Mouse (Mus musculus): ENCODE measurements at regions not wholly inside any gene's neighbourhood (a gene's known extent, or its start where the extent isn't known, plus 50 kb on each side); places are given as distances from the start of the nearest gene placed in this dataset.
"Not testable (repeated sequence)": the region's sequence is repeated elsewhere in the genome, so short reads cannot be mapped to it uniquely, and the experiment has no call there.

DNA sequence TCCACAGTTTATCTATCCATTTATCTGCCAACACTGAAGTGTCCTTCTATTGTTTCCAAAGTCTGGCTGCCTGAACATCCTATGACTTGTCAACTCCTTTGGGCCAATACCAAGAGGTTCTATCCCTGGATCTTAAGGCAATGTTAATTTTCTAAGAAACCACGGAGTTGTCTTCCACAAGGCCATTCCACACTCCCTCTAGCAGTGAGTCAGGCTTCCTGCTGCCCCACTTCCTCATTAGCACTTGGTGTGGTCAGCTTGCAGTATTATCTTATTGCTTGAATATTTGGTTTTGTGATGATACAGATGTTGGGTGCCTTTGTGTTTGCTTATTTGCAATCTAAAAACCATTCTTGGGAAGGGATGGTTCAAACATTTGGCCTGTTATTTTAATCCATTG, 87.5 kb upstream of the Ppp2r2d start:
- H3K36me3 ChIP-seq: no peaks in the 10 kb centered on the region
- ATAC-seq (ENCODE audit: low FRiP score, low read depth): no peak

DNA sequence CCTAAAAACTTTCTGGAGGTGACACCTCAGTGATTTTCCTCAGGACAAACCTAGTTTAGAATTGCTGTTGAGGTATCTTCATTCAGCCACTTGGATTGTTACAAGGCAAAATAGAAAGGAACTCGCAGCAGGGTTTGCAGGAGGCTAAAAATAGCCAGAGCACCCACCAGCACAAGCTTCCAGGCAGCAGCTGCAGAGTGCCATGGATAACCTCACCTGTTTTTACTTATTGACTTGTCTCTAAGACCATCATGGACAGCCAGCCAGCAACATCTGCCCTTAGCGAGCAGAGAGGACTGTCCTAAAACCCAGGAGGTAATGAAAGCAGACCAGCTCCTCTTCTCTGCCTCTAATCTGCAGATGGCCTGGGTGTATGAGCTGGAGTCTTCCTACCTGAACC, 97.4 kb upstream of the Ppp2r2d start:
- H3K36me3 ChIP-seq: no peaks in the 10 kb centered on the region
- H3K27me3 ChIP-seq: no peaks in the 10 kb centered on the region
- no peak overlapping the region for H3K4me3 ChIP-seq
- WGBS: 78% methylated on average over 2 of the region's 2 CpGs
- no peak for ATAC-seq (ENCODE audit: low FRiP score, low read depth)
- no peak overlapping the region for H3K4me2 ChIP-seq (replicated peaks)
- no peaks in the 10 kb centered on the region for H3K9me3 ChIP-seq
- H3K9ac ChIP-seq (replicated peaks): no peak overlapping the region
- no peaks in the 10 kb centered on the region for H3K4me1 ChIP-seq
- no peak overlapping the region for H3K27ac ChIP-seq (replicated peaks)

More for the DNA sequence above, 87.5 kb upstream of the Ppp2r2d start:
- Histone ChIP-seq H3K27me3 (no peaks in the 10 kb centered on the region), H3K9ac (replicated peaks) (no peak overlapping the region), H3K4me2 (replicated peaks) (no peak overlapping the region), H3K4me1 (no peaks in the 10 kb centered on the region), H3K4me3 (no peak overlapping the region), H3K9me3 (no peaks in the 10 kb centered on the region), H3K27ac (replicated peaks) (no peak overlapping the region)
- 72% methylated on average over 1 of the region's 1 CpGs for WGBS

DNA sequence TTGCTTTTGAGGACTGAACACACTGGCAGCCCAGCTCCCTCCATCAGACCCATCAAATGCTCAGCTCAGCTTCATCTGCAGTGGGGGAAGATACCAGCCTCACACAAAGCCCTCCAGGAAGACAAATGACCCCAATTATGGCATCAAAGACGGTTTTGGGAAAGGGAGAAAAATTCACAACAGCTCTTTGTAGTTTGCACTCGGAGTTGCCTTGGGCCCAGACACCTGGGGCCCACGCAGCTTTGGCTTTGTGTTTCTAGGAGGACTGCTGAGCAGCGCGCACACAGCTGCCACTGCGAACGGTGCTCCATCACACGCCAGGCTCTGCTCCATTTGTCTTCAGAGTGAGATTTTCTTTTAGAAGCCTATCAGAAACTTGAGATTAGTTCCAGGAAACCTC, 99.3 kb upstream of the Ppp2r2d start:
- Histone ChIP-seq H3K4me3 (no peak overlapping the region), H3K36me3 (no peaks in the 10 kb centered on the region), H3K27me3 (no peaks in the 10 kb centered on the region), H3K9me3 (no peaks in the 10 kb centered on the region), H3K9ac (replicated peaks) (no peak overlapping the region), H3K4me1 (no peaks in the 10 kb centered on the region), H3K27ac (replicated peaks) (no peak overlapping the region), H3K4me2 (replicated peaks) (no peak overlapping the region)
- 70% methylated on average over 8 of the region's 8 CpGs for WGBS
- no peak for ATAC-seq (ENCODE audit: low FRiP score, low read depth)

DNA sequence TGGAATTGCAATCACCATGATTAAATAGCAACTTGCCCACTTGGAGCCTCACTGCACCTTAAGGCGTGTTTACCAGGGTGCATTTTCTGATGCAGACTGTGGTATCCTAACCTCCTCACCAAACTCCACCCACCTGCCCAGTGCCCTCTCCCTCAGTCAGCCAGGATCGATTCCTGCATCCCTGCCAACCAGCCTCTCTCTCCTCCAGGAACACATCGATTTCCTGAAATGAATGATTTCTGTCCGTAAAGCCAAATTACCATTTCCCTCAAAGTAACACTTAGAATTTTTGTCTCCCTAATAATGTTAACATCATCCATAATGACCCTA, 103.4 kb upstream of the Ppp2r2d start:
- no peak overlapping the region for H3K4me2 ChIP-seq (replicated peaks)
- H3K4me3 ChIP-seq: no peak overlapping the region
- H3K27me3 ChIP-seq: no peaks in the 10 kb centered on the region
- H3K9me3 ChIP-seq: no peaks in the 10 kb centered on the region
- no peaks in the 10 kb centered on the region for H3K36me3 ChIP-seq
- no peak for ATAC-seq (ENCODE audit: low FRiP score, low read depth)
- 89% methylated on average over 4 of the region's 4 CpGs for WGBS
- H3K27ac ChIP-seq (replicated peaks): no peak overlapping the region
- H3K4me1 ChIP-seq: no peaks in the 10 kb centered on the region
- no peak overlapping the region for H3K9ac ChIP-seq (replicated peaks)

DNA sequence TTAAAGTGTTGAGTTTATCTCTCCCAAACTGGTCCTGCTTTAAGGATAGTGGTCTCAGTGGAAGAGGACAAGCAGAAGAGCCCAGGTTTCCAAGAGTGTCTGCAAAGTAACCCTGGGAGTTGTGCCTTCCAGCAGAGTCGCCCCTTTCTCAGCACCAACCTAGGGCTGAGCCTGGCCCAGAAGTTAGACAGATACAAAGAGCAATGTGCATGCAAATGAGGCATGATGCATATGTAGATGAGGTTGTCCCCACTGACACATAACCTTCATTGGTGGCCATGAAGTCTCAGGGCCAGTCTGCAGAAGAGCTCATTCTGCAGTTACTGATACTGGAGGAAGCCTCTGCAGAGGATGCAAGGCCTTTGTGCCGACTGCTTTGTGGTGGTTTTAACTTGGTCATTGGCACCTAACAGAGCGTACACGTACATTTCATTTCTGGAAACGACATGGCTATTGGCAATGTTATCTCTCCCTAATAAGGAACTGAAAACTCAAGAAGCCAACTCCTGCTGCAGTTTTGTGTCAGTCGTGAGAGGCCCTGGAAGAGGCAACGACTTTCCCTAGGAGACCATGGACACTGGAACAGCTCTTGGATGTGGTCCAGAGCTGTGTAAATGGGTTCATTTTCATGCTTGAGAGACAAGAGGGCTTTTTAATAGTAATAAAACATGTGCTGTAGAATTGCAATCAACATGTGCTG, 103.9 kb upstream of the Ppp2r2d start:
- ATAC-seq (ENCODE audit: low FRiP score, low read depth): no peak
- Histone ChIP-seq H3K4me3 (no peak overlapping the region), H3K9me3 (no peaks in the 10 kb centered on the region), H3K9ac (replicated peaks) (no peak overlapping the region), H3K36me3 (no peaks in the 10 kb centered on the region), H3K27ac (replicated peaks) (no peak overlapping the region), H3K4me1 (no peaks in the 10 kb centered on the region), H3K4me2 (replicated peaks) (no peak overlapping the region), H3K27me3 (no peaks in the 10 kb centered on the region)
- 80% methylated on average over 7 of the region's 7 CpGs for WGBS

DNA sequence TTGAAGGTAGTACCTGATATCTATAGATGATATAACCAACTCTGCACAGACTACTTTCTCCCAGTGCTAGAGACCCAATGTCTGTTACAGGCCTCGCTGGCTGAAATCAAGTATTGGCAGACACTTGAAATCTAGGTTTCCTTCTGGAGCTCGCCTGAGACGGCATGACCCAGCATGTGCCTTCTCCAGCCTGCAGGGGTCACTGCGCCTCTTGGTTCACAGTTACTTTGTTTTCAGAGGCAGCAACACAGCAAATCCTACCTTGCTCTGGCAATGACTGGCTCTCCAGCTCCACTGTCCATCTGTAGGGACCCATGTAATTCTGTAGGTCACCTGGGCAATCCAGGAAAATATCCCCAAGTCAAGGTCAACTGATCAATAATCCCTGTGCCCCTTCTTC, 111.6 kb upstream of the Ppp2r2d start:
- Histone ChIP-seq H3K9ac (replicated peaks) (no peak overlapping the region), H3K4me2 (replicated peaks) (no peak overlapping the region), H3K4me1 (no peaks in the 10 kb centered on the region), H3K4me3 (no peak overlapping the region), H3K27me3 (no peaks in the 10 kb centered on the region), H3K36me3 (no peaks in the 10 kb centered on the region), H3K27ac (replicated peaks) (no peak overlapping the region), H3K9me3 (no peaks in the 10 kb centered on the region)
- WGBS: 29% methylated on average over 4 of the region's 4 CpGs
- no peak for ATAC-seq (ENCODE audit: low FRiP score, low read depth)

DNA sequence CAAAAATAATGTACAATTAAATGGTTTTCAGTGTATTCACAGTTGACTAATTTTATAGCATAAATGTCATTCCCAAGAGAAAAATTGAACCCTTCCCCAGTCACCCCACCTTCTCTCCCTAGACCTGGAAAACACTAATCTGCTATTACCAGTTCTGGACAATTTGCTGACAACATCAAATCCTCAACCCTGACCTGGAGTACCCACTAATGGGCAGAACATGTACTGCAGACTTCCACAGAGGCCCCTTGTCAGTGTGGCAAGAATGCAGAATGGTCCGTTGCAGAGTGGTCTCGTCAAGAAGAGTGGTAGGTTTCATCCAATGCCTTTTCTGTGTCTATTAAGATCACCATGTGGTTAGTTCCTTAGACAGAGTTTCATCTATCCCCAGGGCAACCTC, 121.0 kb upstream of the Ppp2r2d start:
- H3K4me1 ChIP-seq: no peaks in the 10 kb centered on the region; the same call in 1 of the 2 replicates
- H3K27me3 ChIP-seq: no peaks in the 10 kb centered on the region
- H3K9me3 ChIP-seq: no peaks in the 10 kb centered on the region
- H3K4me3 ChIP-seq: no peak overlapping the region
- H3K9ac ChIP-seq (replicated peaks): no peak overlapping the region
- no peak overlapping the region for H3K4me2 ChIP-seq (replicated peaks)
- H3K27ac ChIP-seq (replicated peaks): no peak overlapping the region
- ATAC-seq (ENCODE audit: low FRiP score, low read depth): no peak
- 90% methylated on average over 2 of the region's 2 CpGs for WGBS
- H3K36me3 ChIP-seq: no peaks in the 10 kb centered on the region

DNA sequence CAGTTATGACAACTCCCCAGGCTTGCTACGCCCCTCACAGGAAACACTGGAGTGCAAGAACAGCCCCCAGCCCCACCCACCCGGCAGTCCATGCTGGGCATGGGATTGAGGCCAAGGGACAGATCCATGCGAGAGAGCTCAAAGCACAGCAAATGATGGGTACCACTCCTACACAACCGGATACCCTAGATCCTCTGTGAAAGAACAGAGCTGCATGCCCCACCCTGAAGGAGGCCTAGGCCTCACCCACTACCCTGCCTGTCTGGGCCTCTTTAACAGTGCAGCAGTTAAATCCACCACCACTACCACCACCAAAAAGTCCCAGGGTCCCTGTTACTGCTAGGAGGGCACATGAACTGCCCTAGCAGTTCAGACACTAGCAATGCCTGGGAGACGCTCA, 126.3 kb upstream of the Ppp2r2d start:
- H3K9ac ChIP-seq (replicated peaks): no peak overlapping the region
- no peaks in the 10 kb centered on the region for H3K4me1 ChIP-seq
- no peaks in the 10 kb centered on the region for H3K27me3 ChIP-seq
- no peaks in the 10 kb centered on the region for H3K9me3 ChIP-seq
- no peak overlapping the region for H3K4me2 ChIP-seq (replicated peaks)
- no peak overlapping the region for H3K4me3 ChIP-seq
- H3K36me3 ChIP-seq: no peaks in the 10 kb centered on the region
- no peak overlapping the region for H3K27ac ChIP-seq (replicated peaks)
- ATAC-seq (ENCODE audit: low FRiP score, low read depth): no peak
- 79% methylated on average over 5 of the region's 5 CpGs for WGBS

DNA sequence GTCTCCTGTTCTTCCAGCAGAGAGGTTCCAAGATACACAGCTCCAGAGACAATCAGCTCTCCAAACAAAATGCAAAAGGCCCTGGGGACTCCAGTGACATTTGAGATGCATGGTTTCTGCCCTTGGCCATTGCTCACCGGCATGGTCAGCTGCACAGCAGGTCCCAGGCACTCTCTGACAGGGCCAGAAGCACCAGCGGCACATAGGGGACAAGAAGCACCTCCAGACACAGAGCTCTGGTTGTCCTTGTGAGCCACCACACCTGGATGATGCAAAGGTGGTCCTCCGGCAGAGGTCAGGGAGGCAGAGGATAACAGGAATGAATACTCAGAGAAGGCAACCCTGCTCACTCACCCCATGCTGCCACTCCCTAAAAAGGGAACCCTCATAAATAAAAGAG, 126.8 kb upstream of the Ppp2r2d start:
- Histone ChIP-seq H3K36me3 (no peaks in the 10 kb centered on the region), H3K4me1 (no peaks in the 10 kb centered on the region), H3K4me2 (replicated peaks) (no peak overlapping the region), H3K27ac (replicated peaks) (0 out of 2 replicates have a peak overlapping the region, but pooled peaks have one; percentile 20), H3K9me3 (no peaks in the 10 kb centered on the region), H3K27me3 (no peaks in the 10 kb centered on the region), H3K4me3 (no peak overlapping the region), H3K9ac (replicated peaks) (no peak overlapping the region)
- no peak for ATAC-seq (ENCODE audit: low FRiP score, low read depth)
- WGBS: 63% methylated on average over 3 of the region's 3 CpGs

DNA sequence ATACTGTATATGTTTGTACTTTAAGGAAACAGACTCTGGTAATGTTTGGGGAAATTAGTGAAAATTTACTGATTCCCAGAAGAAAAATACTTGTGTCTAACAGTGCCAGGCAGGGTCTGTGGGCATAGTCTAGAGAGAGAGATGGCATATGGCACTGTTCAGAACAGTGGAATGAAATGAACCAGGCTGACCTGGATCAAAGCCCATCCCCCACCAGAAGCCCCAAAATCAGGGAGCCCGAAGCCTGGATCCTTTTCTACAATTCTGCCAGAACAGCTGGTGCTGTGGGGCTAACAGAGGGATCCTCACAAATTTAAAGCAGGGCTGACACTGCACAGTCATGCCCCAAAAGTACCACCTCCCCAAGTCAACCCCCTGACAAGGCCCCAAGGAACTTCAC, 131.1 kb upstream of the Ppp2r2d start:
- no peak overlapping the region for H3K4me2 ChIP-seq (replicated peaks)
- no peaks in the 10 kb centered on the region for H3K36me3 ChIP-seq
- no peaks in the 10 kb centered on the region for H3K9me3 ChIP-seq
- H3K27ac ChIP-seq (replicated peaks): no peak overlapping the region
- H3K9ac ChIP-seq (replicated peaks): no peak overlapping the region
- ATAC-seq (ENCODE audit: low FRiP score, low read depth): no peak
- no peaks in the 10 kb centered on the region for H3K27me3 ChIP-seq
- no peaks in the 10 kb centered on the region for H3K4me1 ChIP-seq
- 84% methylated on average over 1 of the region's 1 CpGs for WGBS
- H3K4me3 ChIP-seq: no peak overlapping the region

DNA sequence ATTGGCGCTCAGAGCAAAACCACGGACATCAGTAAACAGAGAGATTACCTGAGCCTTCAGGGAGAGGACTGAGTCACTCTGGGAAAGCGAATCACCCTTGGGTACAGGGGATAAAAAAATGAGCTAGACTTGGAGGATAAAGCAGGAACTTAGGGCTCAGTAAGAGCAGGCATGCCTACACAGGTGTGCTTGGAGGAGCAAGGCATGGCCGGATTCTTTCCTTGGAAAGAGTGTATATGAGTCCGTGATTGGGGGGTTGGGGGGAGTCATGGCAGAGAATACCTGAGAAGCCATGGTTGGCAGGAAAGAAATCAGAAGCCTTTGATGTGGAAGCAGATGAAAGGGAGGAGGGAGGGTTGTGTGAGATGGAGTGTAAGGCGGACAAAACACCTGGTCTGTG, 137.5 kb upstream of the Ppp2r2d start:
- no peak for ATAC-seq (ENCODE audit: low FRiP score, low read depth)
- H3K4me3 ChIP-seq: no peak overlapping the region

DNA sequence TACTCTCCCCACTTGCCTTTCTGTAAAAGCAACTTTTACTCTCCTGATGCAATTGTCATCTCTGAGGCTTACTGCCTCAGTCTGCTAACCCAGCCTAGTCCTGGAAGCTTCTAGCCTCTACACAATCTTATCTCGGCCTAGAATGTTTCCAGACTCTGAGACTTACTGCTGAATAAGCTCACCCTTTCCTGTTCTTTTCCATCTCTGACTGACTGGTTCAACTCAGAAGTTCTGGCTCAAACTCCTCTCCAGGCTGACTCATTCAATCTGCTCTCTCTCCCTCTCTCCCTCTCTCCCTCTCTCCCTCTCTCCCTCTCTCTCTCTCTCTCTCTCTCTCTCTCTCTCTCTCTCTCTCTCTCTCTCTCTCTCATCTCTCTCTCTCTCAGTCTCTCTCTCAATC, 146.3 kb upstream of the Ppp2r2d start:
- H3K4me2 ChIP-seq (replicated peaks); H3K9me3 ChIP-seq; H3K27ac ChIP-seq (replicated peaks); H3K4me1 ChIP-seq; H3K27me3 ChIP-seq; ATAC-seq (ENCODE audit: low FRiP score, low read depth); H3K36me3 ChIP-seq; H3K9ac ChIP-seq (replicated peaks); H3K4me3 ChIP-seq: not testable (repeated sequence)
- 69% methylated on average over 1 of the region's 1 CpGs for WGBS

More for the DNA sequence above, 137.5 kb upstream of the Ppp2r2d start:
- Histone ChIP-seq H3K4me2 (replicated peaks) (no peak overlapping the region), H3K4me1 (no peaks in the 10 kb centered on the region), H3K9me3 (no peaks in the 10 kb centered on the region), H3K27ac (replicated peaks) (no peak overlapping the region), H3K27me3 (no peaks in the 10 kb centered on the region), H3K9ac (replicated peaks) (no peak overlapping the region), H3K36me3 (no peaks in the 10 kb centered on the region)
- WGBS: 83% methylated on average over 6 of the region's 6 CpGs

DNA sequence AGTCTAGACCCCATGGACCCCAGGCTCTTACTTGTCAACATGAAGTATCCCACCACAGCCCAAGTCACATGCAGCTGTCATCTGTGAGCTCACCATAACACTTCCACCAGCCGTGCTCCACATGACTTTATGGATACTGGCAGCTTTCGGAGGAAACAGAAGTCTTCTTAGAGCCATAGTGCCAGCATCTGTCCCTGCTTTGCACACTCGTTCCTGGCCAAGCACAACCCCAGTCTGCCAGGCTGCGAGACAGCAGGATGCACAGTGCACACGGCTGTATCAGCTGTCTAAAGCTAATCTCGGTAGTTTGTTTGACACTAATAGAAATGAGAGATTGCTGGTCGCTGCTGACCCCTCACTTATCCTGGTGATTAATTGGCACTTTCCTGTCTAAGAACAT, 163.7 kb upstream of the Ppp2r2d start:
- Histone ChIP-seq H3K27me3 (no peaks in the 10 kb centered on the region), H3K9me3 (no peaks in the 10 kb centered on the region), H3K36me3 (no peaks in the 10 kb centered on the region), H3K4me3 (no peak overlapping the region), H3K27ac (replicated peaks) (no peak overlapping the region), H3K9ac (replicated peaks) (no peak overlapping the region), H3K4me2 (replicated peaks) (no peak overlapping the region), H3K4me1 (no peaks in the 10 kb centered on the region)
- WGBS: 83% methylated on average over 7 of the region's 7 CpGs
- ATAC-seq (ENCODE audit: low FRiP score, low read depth): no peak
